Mouse (Mus musculus): ENCODE results near the gene Moap1.

The Moap1 gene

DNA sequence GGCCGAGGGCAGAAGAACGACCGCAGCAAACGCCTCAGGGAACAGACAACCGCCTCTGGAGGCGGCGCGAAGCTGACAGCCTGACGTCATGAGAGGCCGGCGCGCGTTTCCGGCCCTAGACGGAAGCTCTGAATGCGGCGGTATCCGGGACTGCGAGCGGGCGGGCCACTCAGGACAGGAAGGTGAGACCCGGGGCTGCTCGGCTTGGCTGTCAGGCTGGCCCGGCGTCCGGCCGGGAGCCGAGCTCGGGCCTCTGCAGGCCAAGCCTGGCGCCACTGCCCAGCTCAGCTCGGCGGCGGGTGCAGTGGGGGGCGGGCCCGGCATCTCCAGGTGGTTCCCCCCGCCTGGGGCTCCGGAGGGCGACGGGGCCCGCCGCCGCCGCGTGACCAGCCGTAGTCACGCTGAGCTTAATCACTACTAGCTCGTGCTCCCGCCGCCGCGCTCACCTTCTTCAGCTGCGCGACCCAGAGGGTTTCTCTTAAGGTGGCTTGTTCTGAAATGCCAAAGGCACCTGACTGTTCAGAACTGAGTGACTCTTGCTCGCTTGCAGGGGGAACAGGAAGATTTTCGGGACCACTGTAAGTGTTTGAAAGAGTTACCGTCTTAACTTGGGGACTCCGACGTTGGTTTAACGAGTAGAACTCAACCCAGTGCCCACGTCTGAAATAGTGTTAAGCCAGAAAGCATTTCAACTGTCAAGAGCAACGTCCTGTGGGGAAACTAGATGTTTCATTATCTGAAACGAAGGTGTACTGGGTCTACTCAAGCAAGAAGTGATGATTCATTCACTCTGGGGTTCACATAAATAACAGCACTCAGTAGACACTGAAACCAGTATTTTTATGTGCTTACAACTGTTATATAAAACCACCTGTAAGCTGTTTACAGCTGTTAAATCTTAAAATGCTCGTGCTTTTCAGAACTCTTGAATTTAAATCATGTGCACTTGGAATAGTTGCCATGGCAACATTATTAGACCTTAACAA lies at the start of gene Moap1, which contains the start of gene Tmem251:
TSS of gene Moap1 (minus strand) at position 73 of the 986 bp plus-strand sequence.
TSS of gene Tmem251 (plus strand) at position 174 of the 986 bp plus-strand sequence.
- DNase-seq = peak; percentile 94

DNA sequence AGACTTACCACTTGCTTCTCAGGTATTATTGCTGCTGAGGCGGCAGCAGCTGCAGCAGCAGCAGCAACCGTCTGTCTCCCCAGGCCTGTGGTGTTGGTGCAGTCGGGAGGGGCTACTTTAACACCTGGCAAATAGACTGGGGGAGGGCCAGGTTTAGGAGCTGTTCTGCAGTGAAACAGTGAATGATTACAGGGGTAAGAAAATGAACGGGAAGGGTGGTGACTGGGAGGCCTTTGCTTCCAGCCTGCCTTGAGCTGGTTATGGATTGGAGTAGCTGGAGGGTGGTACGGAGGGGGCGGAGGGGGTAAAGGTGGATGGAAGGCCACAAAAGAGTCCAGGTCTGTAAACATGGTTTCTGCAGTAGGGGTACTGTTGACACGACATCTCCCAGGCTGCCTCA lies 44.5 kb upstream of the Moap1 start:
- DNase-seq = no peak

DNA sequence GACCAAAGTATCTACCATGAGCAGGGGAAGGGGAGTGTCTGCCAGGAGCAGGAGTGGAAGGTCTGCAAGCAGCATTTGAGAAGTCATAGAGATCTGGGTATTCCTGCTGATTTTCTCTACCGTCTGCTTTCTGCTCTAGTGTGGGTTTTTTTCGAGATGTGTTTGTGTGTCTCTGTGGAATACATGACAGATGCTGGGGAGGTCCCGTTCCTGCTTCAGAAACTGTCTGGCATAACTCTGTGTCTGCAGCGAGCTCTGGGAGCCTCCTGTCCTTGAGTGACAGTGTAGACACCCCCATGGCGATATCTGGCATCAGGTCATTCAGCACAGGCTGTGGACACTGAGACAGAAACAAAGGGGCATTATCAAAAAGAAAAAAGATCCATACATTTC lies 42.1 kb upstream of the Moap1 start:
- peak; percentile 34 to 39 for DNase-seq

DNA sequence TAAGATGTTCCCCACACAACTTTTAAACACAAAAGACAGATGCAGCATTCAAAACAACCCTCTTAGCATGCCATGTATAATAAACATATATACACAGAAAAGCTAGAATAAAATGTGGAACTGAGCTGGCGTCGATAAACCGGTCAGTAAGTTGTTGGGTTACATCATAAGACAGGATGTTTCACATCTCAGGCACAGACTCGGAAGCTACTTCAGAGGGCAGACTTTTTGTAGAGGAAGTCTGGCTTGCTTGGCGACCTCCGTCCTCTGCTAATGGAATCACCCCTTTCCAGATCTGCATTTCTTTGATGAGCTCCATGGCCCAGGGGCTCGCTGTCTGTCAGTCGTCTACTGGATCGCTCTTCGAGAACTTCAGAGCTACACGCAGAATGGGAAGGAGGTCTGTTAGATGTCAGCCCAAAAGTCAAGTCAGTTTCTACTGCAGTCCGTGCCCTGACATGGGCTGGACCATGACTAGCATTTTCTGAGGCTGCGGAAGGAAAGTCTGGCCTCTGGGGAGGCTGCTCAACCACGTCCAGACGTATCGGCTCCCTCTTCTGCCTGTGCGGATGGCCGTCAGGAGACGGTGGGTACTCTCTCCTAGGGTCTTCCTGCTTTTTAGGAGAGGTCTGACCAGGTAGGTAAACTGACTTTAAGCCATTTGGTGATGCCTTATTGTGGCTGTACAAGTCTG lies 41.6 kb upstream of the Moap1 start:
- no peak for DNase-seq

DNA sequence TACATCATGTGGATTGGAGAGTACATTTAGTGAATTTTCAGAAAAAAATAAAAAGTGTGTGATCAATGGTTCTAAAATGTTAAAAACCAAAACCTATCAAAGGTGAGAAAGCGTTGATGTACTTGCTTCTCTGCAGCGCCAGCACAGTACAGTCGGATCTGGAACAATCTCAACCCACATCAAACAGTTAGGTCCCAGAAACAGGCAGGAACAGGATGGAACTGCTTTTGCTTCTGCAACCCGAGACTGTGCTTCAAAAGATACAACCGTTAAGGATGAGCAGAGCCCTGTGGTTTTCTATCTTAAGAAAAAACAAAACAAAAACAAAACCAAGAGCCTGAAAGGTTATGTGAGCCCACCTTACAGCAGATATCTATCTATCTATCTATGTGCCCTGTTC lies 39.4 kb upstream of the Moap1 start:
- DNase-seq = no peak

DNA sequence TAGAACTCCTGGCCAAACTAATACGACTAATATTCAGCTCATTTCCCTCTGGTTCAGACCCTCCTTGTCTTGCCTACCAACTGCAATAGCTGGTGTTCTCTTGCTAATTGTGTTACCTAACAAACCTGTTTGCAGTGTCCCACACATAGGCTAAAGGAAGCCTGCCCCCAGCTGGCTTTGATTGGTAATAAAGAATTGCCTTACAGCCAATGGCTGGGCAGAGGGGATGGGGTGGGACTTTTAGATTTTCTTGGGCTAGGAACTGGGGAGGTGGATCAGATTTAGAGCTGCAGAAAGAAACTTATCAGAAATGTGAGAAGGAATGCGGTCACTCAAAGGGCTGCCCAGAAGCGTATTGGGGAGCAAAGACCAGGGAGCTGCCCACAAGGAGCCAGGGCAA lies 36.0 kb upstream of the Moap1 start:
- DNase-seq = peak; percentile 25 to 39

DNA sequence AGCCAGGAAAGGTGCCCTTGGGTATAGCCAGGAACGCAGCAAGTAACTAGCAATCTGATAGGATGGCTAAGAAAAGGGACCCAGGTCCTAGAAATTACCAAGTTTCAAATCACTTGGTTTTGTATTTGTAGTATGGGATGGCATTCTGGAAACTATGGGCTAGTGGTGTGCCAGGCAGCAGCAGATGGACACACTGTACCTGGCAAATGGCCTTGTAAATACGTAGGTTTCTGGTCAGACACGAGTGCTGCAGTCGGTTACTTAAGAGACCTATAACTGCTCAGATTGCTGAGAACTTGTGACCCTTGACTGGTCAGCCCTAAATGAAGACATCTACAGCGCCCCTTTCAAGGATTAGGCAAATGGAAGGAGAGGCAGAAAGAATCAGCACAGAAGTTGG lies 34.7 kb upstream of the Moap1 start:
- DNase-seq = peak; percentile 29 to 40

DNA sequence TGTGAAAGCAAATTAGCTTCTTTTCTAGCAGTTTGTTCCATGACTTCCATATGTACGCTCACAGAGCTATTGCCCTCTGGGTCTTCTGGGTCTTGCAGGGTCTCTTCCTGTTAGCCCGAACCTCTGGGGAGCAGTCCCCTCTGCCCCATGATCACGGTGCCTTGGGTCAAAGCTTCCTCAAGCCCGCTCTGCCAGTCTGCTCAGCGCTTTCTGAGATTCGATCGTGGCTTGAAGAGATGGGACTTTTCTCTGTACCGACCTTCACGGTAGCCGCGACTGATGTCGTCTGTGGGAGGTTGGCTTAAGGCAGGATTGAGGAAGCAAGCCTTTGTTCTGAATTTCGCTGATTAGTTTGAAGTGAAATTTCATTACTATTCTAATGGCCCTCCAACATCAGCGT lies 32.6 kb upstream of the Moap1 start:
- DNase-seq = no peak

DNA sequence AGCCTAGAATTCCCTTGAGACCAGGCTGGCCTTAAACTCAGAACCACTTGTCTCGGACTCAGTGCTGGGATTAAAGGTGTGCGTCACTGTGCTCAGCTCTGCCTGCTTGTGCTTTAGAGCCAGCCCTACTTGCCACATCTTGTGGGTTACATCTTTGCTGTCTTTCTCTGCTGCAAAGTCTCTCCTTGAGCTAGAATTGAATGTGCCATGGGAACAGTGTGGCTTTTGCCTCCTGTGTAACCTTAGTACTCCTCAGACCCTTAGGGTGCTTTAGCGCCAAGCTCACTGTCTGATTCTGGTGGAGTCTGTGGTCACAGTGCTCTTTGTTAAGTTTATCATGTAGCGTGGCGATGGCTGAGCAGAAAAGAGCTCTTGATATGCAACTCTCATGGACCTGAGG lies 29.2 kb upstream of the Moap1 start:
- DNase-seq = no peak

DNA sequence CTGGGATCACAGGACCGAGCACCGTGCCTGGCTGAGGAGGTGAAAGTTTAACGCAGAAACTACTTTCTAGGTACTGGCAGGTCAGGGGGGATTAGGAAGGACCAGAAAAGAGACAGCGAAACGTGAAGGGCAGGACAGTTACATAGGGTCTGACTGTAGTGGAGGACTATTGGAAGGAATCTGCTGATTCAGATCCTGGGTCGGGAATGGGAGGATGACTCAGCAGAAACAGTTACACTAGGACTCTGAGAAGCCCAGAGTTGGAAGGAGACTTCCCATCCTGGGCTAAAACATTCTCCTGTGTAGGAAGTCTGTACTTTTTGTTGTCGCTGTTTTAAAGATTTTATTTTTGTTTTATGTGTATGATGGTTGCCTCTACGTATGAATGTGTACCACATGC lies 28.1 kb upstream of the Moap1 start:
- no peak for DNase-seq

DNA sequence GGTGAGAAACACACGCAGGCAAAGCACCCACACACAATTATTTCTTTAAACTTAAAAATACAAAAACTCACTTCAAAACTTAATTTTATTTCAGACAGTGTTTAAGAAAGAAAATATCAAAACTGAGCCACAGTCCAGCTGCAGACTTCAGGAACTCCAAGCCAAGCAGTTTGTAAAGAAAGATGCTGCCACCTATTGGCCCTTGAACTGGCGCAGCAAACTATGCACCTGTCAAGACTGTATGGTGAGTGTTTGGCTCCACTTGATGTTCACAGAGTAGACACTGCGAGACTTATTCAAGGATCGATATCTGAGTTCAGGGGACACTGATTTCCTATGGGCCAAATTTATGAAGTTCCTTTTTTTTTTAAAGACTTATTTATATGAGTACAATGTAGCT lies 25.5 kb upstream of the Moap1 start:
- peak in 1 of 2 experiments; percentile 20 for DNase-seq

DNA sequence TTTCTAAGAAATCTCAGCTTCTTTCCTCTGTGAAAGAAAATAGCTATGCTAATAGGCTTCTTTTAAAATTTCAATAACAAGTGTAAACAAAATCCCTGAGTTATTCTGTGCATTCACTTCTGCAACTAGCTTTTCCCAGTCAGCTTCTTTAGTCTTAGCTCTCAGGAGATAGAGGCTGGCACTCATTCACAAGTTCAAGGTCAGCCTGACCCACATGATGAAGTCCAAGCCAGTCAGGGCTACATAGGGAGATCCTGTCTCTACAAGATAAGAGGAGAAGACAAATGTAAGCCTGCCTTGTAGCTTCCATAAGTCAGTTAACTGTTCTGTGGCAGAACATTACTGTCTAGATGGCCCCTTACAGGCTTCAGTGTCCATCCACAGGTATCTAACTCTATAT lies 20.2 kb upstream of the Moap1 start:
- no peak for DNase-seq

DNA sequence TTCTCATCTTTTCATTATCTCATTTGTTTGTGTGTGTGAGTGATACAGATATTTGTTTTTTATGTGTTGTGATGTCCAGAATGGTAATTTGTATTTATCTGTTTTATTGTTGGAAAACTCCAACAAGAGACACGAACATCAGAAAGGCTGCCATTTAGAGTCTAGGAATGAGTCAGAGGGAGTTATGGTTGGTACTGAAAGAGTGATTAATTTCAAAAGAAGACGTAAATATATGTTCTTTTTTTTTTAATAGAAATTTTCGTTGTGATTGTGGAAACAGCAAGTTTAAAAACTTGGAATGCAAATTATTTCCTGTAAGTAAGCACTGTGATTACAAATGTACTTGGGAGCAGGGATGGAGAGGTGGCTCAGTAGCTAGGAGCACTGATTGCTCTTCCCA lies 18.2 kb upstream of the Moap1 start:
- no peak for DNase-seq

DNA sequence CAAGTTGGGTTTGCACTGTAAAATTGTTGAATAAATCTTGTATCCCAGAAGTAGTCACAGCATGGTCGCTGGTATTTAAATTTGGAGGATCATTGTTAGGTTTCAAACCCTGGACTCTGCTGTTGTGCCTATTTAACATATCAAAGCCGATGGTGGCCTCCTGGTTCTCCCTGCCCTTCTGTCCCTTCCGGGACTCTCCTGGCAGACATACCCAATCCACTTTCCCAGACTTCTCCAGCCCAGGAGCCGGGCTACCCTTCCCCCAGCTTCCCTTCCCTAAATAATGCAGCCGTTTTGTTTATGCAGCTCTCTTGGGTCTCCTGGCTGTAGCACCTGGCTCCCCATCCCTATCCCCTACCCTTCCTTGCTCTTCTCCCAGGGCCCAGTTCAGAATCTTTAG lies 15.5 kb upstream of the Moap1 start:
- peak in 1 of 2 experiments; percentile 25 for DNase-seq

DNA sequence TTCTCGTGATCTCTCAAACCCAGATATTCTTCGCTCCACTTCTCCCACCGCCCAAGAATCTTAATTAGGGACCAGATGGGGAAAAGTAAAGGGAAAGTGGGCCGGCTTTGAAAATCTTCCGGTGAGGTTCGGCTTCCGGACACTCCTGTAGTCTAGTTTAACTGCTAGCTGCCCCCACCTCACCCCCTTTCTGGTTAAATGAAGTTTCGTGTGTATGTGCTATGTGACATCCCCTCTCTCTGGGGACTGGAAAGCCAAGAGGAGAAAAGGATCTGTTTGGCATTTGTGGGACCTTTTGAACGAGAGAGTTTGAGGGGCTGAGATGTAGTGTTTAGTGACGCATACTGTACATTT lies 14.9 kb upstream of the Moap1 start, which contains the start of gene Gm20604:
TSS of gene Gm20604 (minus strand) at position 270 of the 354 bp plus-strand sequence.
- no peak for DNase-seq

DNA sequence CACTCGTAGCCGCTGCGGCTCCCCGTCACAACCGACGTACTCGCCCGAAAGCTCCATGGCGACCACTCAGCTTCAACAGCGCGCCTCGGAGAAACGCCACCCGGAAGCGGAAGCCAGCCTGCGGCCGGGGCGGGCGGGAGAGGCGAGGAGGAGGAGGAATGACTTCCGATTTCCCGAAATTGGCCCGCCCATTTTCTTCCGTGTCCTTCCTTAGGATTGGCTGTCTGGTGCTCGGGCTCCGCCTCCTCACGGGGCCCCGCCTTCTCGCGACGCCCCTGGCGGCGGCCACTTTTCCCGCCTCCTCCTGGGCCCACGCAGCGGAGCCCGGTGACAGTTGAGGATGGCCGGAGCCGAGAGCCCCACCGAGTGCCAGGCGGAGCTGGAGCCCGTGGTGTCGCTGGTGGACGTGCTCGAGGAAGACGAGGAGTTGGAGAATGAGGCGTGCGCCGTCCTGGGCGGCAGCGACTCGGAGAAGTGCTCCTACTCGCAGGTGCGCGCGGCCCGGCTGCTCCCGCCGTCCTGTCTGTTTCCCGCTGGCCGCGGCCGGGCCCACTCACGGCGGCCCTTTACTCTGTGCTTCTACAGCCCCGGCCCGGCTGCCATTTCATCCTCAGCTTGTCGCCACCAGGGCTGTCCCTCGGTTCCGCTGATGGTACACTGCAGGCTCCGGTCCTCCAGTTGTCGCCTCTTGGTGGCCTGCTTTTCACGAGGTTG lies 14.4 kb upstream of the Moap1 start, which contains the start of the genes Gm28051, Gon7 and Ubr7:
TSS of gene Gm28051 (minus strand) at position 77 of the 714 bp plus-strand sequence.
TSS of gene Gon7 (minus strand) at position 115 of the 714 bp plus-strand sequence.
TSS of gene Ubr7 (plus strand) at position 279 of the 714 bp plus-strand sequence.
- peak; percentile 98 for DNase-seq

DNA sequence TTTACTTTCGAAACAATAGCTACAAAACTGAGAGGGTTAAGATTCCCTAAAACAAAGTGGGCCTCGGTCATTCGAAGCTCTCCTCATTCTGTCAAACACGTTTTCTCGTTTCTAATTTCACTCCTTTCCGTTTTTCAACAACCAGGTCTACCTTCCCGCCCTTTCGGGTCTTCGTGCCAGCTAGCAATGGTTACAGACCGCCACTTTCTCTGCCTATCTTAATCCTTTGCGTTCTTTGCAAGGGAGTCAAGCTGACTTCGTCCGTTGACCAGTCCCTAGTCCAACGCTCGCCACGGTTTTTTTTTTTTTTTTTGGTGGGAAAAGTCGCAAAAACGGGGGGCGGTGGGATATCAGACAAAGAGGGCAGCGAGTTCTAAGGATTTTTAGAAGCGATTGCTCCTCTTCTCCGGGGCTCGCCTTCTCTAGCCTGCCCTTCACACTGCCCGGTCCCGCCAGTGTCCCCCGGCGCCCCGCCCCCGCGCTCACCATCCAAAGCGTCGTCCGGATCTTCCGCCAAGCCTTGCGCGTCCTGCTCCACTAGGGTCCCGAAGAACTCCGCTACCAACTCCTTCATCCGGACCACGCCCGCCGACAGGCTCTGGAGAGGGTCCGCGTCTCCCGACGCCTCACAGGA lies 13.7 kb upstream of the Moap1 start:
- DNase-seq = no peak

DNA sequence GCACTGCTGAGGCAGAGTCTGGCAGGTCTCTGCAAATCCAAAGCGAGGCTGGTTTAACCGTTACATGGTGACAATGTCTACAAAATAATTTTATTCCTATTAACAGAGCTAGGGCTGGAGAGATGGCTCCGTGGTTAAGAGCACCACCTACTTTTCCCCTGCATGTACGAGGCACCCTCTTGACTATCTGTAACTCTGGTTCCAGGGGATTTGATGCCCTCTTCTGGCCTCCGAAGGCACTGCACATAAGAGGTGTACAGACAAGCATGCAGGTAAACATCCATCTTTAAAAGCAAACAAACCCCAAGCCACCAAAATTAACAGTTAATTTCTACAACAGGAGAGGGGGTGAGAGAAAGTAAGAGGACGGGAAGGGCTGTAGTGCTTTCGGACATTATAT lies 12.8 kb upstream of the Moap1 start:
- DNase-seq = peak; percentile 60 to 68

DNA sequence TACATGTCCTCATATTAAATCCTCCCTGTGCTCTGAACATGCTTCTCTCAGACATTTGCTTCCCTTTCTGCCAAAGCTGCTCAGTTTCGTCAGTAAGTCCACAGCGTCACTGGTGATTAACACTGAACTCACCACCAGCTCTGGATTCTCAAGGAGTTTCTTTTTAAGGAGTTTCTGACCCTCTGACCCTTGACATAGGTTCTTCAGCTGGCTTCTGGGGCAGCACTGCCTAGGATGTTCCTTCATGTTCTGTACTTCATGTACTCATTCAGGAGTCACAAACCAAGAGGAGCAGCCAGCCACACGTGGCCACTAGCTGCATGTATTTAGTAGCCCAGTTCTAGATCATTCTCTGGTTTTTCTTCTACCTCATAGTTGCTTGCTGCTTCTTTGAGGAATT lies 4.8 kb upstream of the Moap1 start:
- DNase-seq = no peak

DNA sequence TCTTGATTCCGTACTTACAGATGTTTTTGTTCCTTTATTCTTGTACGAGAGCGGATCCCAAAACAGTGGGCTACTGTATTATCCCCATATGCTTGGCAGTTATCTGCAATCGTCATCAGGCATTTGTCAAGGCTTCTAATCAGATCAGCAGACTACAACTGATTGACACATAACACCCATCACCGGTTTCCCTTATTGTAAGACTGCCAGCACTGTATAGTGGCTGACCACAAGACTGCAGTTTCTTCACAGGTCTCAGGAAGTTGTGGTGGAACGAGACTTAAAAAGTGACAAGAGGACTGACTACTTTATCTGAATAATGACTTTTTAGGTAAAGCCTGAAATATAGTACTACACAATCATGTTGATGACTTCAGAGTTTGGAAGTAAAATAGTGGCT lies 1.4 kb upstream of the Moap1 start:
- DNase-seq = no peak

DNA sequence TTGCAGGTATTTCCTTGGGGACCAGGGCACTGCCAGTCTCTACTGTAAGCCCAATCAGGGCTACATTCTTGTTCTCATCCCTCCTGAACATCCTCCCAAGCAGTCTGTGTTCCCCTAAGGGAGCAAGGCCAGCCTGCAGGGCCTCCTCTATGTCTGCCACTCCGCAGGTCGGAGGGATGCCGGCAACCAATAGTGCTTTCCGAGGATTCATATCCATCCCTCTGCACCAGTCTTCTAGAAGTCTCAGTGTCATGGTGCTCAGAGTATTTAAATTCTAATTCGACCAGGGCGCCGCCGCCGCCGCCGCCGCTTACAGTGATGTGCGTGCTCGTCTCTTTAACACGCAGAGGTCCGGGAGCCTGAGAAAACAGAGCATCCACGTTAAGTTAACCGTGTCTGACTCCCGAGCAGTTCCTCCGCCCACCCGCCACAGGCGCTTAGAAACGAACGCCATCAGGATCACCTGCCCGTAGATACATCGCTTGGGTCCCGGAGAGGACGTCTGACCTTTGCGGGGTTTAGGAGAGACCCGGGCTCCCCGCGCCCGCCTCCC lies 349 bp downstream of the Moap1 start:
- DNase-seq = peak in 1 of 2 experiments; percentile 46

DNA sequence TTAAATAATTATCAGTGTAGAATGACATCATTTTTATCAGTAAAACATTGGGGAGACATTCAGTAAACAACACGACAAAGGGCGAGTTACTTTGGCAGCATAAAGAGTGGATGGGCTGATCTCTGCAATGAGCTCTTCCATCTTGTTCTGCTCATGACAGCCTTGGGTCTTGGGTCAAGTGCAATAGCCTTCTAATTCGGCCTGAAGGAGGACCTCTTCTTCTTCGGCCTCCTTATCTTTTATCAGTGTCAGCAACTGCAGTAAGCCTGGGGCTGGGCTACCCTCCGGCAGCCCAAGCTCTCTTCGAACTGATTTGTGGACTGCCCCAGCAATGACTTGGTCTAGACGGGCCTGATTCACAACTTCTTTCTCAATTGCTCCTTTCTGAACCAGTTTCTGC lies 1.4 kb downstream of the Moap1 start:
- no peak for DNase-seq

Data from cerebellum, postnatal 10 days (tissue).